Mouse (Mus musculus) CH12.LX (cell line): ENCODE measurements around the gene Gsg1.

Experiments
- BHLHE40 ChIP-seq: IDR thresholded peaks from 2 replicates; pipeline ENCODE4 v1.6.1; 2011; ENCODE audit warnings: mild to moderate bottlenecking, low read depth, low read length, improper control_type of control experiment
- CTCF ChIP-seq, 2 experiments: IDR thresholded peaks in 1 of 2; conservative IDR thresholded peaks in 1 of 2; 2 replicates each; pipeline ENCODE4 v1.5.1; 2011 to 2012; ENCODE audit warnings: low read depth in 2 of 2, low read length in 2 of 2, improper control_type of control experiment in 1 of 2, inconsistent platforms in 1 of 2, mild to moderate bottlenecking in 1 of 2, moderate library complexity in 1 of 2

DNA sequence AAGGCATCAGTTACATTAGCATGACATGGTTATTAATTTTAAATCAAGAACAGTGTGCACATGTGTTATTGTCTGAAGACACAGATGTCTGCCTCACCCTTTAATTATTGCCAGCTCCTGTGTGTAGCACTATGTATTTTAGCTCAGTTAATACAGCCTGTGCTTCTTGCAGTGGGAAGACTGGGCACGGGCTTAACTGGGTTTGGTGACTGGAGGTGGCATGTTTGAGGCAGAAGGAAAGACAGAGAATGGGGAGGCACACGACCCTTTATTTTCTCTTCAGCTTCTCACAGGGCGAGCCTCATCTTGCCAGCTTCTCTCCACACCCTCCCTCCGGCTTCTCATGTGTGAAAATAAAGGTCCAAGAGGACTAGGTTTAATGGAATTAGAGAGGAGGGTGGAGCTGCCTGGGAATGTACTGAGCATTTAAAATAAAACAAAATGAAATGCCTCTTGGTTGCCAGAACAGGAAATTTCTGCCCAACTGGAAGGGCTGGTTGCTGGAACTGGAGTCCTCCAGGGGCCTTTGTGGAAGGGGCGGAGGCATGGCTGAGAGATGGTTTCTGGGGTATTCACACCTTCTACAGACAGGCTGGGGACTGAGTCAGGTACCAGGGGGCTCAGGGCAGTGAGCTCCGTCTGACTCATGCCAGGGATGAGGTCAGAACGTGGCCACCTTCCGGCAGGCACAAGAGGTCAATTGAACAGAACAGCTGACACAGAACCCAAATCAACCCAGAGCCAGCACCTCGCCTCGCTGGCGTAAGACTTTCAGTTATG, 41.1 kb upstream of the Gsg1 start:
- no peak for TF ChIP-seq BHLHE40
- no peak for TF ChIP-seq CTCF (conservative IDR thresholded peaks at IDR 0.05 in 1 of 2, IDR thresholded peaks at IDR 0.05 in 1 of 2; ENCODE audit: low read depth in 2 of 2, low read length in 2 of 2)
